Mouse (Mus musculus): ENCODE measurements around the gene Dner.

Dner gene

DNA sequence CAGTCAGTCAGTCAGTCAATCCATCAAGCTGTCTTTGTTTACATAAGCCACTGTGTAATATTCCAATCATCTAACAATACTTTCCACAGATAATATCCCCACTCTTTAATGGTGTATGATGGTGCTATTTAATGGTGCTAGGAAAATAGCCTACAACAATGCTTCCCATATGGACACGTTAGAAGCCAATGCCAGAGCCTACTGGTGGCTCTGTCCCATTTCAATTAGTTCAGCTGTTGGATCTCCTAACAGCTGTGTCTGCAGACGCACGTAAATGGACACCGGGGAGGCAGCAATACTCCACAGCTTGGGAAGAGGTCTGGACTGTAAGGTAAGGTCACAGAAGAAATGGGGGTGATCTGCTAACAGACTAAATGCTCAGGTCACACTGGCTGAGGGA is 171.6 kb downstream of the Dner start:
- DNase-seq (ENCODE audit: low spot score), result no peak

DNA sequence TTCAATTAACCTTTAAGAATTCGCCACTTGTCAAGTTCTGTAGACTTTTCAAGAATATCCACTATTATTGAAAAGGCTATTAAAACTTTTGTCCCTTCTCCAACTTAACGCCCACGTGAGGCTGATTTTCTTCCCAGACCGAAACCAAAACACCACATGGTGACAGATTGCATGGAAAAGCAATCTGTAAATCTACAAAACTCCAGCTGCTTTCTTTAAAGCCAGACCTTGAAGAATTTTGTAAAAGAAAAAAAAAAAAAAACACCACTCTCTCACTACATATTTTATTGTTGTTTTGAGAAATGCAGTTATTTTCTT is 173.1 kb downstream of the Dner start:
- no peak for DNase-seq (ENCODE audit: low spot score)

DNA sequence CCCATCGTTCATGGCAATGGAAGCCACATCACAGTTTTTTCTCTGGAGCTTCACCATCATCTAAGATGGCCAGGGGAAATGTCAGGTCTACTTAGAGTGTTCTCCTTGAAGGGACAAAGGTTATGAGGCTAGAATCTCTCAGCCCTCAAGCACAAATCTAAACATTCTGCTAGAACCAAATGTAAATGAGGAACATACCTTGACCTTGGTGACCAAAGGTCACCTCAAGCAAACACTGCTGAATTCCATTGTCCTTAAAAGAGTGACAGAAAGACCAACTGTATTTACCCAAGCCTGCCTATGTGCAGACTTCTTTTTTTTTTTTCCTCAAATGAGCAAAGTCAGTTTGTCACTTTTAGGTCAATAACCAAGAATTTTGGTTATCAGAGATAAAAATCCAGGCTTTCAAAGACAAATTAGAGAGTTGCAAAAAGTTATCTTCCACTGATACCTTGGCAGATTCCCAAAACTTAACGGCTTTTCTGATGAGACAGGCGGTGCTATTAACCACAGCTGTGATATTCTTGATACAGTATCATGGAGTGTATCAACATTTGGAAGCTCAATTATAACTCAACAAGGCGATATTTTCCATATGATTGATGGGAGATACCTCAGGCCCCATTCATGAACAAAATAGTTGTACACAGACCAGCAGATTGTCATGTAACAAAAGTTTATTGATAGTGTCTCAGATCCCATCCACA is 173.6 kb downstream of the Dner start:
- DNase-seq (ENCODE audit: low spot score), result no peak

DNA sequence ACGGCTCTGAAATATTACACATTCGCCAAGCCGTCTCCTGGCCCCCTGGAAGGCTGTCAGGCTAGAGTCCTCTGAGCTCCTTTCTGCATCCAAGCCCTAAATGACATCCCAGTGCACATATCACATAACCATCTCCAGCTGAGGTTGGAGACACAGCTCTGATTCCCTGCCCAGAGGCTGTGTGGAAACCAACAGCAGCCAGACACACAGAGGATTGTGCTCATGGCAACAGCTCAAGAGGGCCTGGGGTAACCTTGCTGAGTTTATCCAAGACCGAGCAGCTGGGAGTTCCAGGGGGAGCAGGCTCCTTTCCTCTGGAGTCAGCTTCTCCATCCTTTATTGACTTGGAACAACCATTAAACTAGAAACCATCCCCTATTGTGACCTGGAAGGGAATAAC is 177.7 kb downstream of the Dner start:
- DNase-seq (ENCODE audit: low spot score), result no peak

GRCm38 (mm10) chr1:84513201-84513600 is 182.8 kb downstream of the Dner start:
- no peak for DNase-seq (ENCODE audit: low spot score)

DNA sequence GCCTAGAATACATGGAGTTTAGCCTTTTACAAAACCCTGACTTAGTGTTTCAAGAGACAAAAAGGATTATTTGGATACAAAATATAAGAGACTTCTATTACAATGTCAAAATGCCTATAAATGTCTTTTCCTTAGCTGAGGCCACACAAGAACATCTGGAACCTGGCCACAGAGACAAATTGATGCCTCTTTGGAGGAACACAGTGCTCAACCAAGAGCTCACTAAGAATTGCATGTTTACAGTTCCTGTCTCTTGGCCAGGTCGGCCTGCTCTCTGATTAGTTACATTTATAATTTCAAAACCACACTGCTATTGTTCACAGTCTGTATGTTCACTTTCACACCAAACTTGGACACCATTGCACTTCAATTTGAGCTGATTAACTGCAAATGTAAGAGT is 187.5 kb downstream of the Dner start:
- DNase-seq (ENCODE audit: low spot score), result no peak

- no peak for DNase-seq (ENCODE audit: low spot score)
Measured at GRCm38 (mm10) chr1:84507568-84507967, 188.5 kb downstream of the Dner start.

- no peak for DNase-seq (ENCODE audit: low spot score)
Measured at GRCm38 (mm10) chr1:84506984-84507546, 189.0 kb downstream of the Dner start.

DNA sequence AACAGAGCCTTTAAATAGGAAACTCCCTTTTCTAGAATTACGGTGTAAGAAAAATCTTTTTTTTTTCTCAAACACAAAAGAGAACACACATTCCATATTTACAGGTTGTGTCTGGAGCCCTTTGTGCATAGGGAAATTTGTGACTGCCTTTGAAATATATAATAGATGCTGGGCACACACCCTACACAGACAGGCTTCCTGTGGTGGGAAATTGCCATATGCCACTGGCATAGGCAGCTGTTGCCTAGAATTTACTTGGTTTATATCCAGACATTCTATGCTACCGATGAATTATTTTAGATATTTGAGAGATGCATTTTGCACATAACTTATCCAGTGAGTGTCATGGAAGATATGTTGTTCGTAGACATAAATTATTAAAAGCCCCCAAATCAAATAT is 195.3 kb downstream of the Dner start:
- DNase-seq (ENCODE audit: low spot score), result no peak

DNA sequence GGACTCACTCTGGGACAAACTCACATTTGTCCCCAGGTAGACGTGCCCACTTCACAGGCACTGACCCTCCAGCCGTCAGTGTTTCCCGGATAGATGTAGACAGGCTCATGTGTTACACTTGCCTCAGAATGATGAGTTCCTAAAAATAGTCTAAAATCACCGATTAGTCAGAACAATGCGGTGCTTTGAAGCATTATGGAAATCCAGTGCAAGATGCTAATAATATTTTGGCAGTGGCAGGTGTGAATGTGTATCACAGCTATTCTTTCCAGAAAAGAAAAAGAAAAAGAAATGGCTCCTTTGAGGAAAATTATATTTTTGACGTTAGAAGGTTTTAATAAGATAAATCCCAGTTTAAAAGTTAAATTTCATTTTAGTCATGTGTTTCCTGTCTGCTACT is 204.3 kb downstream of the Dner start:
- no peak for DNase-seq (ENCODE audit: low spot score)

DNA sequence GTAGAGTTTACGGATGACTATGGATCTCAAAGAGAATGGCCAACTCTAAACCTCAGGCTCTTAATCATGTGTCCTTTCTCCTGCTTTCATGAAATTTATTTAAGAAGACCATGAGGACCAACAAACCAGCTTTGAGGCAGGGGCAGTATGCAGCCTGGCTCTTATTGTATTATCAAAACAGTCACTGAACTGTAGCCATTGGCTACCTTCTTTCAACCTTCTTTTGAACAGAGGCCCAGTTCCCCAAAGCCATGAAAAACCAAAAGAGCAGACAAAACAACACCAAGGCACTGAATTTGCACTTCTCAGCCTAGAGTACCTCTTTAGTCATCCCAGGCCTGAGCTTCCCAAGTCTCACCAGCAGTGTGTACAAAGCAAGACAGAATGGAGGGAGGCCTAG is 207.5 kb downstream of the Dner start:
- no peak for DNase-seq (ENCODE audit: low spot score)

GRCm38 (mm10) chr1:84485066-84485465 is 211.0 kb downstream of the Dner start:
- DNase-seq (ENCODE audit: low spot score), result no peak

- no peak for DNase-seq (ENCODE audit: low spot score)
Measured at GRCm38 (mm10) chr1:84484577-84484976, 211.4 kb downstream of the Dner start.

- DNase-seq (ENCODE audit: low spot score), result no peak
Measured at GRCm38 (mm10) chr1:84479976-84480375, 216.0 kb downstream of the Dner start.

DNA sequence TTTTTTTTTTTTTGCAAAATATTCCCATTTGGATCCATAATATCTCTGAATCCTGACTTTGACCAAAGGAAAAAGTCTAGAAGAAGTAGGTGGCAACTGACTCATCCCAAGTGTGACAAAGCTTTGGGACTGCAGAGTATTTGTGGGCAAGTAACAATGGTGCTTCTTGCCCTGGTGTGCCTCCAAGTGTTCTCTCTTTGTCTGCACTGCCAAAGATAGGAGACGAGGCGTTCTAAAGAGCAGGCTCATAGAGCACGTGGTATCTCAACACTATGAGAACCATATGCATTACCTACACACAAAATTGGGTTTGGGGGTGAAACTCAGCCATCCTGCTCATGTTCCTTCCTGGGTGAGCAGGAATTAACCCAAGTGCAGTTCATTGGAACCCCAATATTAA is 221.7 kb downstream of the Dner start:
- no peak for DNase-seq (ENCODE audit: low spot score)

DNA sequence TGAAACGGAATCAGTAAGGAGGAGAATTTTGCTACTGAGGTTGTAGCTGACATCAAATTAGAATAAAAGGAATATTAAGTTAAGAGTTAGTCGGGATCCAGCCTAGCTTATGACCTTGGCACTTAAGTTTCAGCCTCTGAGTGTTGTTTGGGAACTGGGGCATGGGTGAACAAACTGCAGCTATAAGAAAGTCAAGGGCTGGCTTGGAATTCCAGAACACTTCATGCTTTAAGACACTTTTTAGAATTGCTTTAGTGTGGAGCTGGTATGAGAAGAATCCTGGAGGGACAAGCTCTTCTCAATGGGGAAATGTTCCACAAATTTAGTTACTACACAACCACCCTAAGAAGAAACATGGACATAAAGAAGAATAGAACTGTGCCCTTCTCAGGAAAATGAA is 223.8 kb downstream of the Dner start:
- no peak for DNase-seq (ENCODE audit: low spot score)

- DNase-seq (ENCODE audit: low spot score), result no peak
Measured at GRCm38 (mm10) chr1:84470342-84470741, 225.7 kb downstream of the Dner start.

DNA sequence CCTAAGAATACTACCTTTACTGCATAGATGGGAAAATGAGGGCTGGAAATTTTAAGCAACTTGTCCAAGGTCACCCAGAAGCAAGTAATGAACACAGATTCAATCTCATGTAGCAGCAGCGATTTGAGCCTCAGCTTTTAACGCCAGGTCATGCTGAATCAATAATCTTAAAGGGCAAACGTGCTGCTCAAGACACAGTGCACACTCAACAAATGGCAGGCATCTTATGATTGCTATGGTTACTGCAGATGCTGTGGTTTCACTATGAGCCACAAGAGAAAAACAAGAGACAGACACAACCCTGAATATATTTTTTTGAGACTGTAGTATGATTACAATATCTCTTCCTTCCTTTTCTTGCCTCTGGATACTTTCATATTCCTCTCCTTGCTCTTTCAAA is 228.4 kb downstream of the Dner start:
- DNase-seq (ENCODE audit: low spot score), result no peak

DNA sequence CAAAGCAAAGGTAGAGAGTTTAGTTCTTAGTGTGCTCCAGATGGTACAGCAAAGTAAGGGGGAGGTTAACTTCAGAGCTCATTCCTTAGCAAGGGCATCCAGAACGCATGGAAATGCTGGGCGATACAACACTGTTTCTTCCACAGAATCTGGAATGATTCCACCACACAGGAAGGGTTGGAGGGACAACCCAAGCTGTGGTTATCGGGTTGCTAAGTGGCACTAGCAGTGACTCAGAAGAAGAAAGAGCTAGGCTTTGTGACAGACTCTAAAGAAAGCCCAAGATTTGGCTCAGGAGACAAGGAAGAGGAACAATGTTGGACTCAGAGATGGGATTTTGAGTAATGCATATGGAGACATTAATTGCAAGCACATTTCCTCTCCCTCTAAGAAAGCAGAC is 231.3 kb downstream of the Dner start:
- no peak for DNase-seq (ENCODE audit: low spot score)

DNA sequence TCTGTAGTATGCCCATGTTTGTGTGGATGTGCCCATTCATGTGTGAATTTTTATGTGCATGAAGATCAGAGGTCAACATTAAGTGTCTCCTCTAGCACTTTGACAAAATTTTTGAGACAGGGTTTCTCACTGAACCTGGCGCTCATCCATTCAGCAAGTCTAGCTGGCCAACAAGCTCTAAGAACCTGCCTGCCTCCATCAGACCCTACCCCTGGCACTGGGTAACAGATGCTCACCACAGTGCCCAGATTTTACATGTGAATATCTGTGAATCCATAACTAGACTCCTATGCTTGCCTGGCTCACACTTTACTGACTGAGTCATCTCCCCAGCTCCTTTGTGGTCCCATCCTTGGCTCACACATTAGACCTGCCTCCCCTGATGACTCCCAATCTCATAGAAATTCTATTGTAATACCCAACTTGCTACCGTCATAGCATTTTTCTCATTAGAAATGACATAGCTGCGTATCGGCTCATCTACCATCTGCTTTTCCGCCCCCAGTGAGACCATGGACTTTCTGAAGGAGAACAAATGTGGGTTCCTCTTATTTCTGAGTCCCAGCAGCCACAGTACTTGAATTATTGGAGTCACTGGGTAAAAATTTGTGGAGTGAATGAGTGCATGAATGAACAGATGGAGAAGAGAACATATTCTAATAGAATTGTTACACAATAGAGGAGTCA is 231.9 kb downstream of the Dner start:
- no peak for DNase-seq (ENCODE audit: low spot score)

- DNase-seq (ENCODE audit: low spot score), result no peak
Measured at GRCm38 (mm10) chr1:84449566-84450278, 246.3 kb downstream of the Dner start.

- DNase-seq (ENCODE audit: low spot score), result peak; percentile 52
Measured at GRCm38 (mm10) chr1:84443640-84444039, 252.4 kb downstream of the Dner start.

GRCm38 (mm10) chr1:84443050-84443449 is 253.0 kb downstream of the Dner start:
- DNase-seq (ENCODE audit: low spot score), result no peak

All from left cerebral cortex, adult 11 months (tissue).